Mouse (Mus musculus) liver, embryonic 14.5 days (tissue): ENCODE data around the gene Selenos. TPM values are rescaled to one million over a fixed set of nuclear protein-coding genes. Genes with fewer than 3 reads are reported as not detected.
A peak's percentile ranks its signal among the peaks of the same experiment; 100 is the strongest.

Experiments
- ATAC-seq: fragments of 200-750 bp; cut with Nextera tagmentation; 2 replicates; pipeline ENCODE4 v1.8.0; 2017; ENCODE audit warnings: moderate number of reproducible peaks, mild to moderate bottlenecking, moderate library complexity; ENCODE audit not compliant: insufficient read depth
- DNase-seq, 3 experiments: peaks; one replicate each; pipeline ENCODE4 v3.0.0-alpha.2; 2012 to 2013; ENCODE audit warnings: low read depth in 3 of 3, low spot score in 3 of 3
- H3K27ac ChIP-seq: fragments of 300-500 bp; sonication (generic); 2 replicates; pipeline ENCODE4 v1.5.1; 2014; ENCODE audit warnings: moderate library complexity, mild to moderate bottlenecking, control low read depth, inconsistent platforms
- H3K27me3 ChIP-seq: fragments of 300-500 bp; sonication (generic); 2 replicates; pipeline ENCODE4 v1.6.1; 2014; ENCODE audit warnings: mild to moderate bottlenecking, low read length, moderate library complexity; ENCODE audit not compliant: control insufficient read depth, insufficient read depth
- H3K36me3 ChIP-seq: fragments of 300-500 bp; sonication (generic); replicated peaks from 2 replicates; pipeline ENCODE4 v1.6.1; 2014; ENCODE audit warnings: low read depth; ENCODE audit not compliant: control insufficient read depth, insufficient read depth
- H3K4me1 ChIP-seq, 2 experiments: fragments of 200-500 bp in 1 of 2; fragments of 300-500 bp in 1 of 2; sonication (generic) in 1 of 2; replicated peaks; 2 replicates each; pipeline ENCODE4 v1.6.1; 2012 to 2014; ENCODE audit warnings: antibody characterized with exemption in 1 of 2, inconsistent platforms in 1 of 2, low read length in 1 of 2; ENCODE audit not compliant: control insufficient read depth in 2 of 2, insufficient read depth in 2 of 2
- H3K4me2 ChIP-seq: fragments of 300-500 bp; sonication (generic); 2 replicates; pipeline ENCODE4 v1.6.1; 2014; ENCODE audit warnings: low read depth, mild to moderate bottlenecking, control low read depth, moderate library complexity
- H3K4me3 ChIP-seq, 2 experiments: fragments of 200-500 bp in 1 of 2; fragments of 300-500 bp in 1 of 2; sonication (generic) in 1 of 2; 2 replicates each; pipeline ENCODE4 v1.5.1; 2012 to 2014; ENCODE audit warnings: low read depth in 2 of 2, low read length in 2 of 2, mild to moderate bottlenecking in 2 of 2, control low read depth in 1 of 2, inconsistent platforms in 1 of 2, moderate library complexity in 1 of 2; ENCODE audit not compliant: insufficient read depth in 1 of 2
- H3K9ac ChIP-seq: fragments of 300-500 bp; sonication (generic); replicated peaks from 2 replicates; pipeline ENCODE4 v1.6.1; 2014; ENCODE audit warnings: mild to moderate bottlenecking, control low read depth, moderate library complexity
- H3K9me3 ChIP-seq: fragments of 300-500 bp; sonication (generic); 2 replicates; pipeline ENCODE4 v1.6.1; 2016; ENCODE audit warnings: low read length, mixed read lengths; ENCODE audit not compliant: control insufficient read depth
- CTCF ChIP-seq: IDR thresholded peaks from 2 replicates; pipeline ENCODE4 v1.5.1; 2016; ENCODE audit warnings: antibody characterized with exemption, low read depth, control low read depth
- EP300 ChIP-seq: IDR thresholded peaks from 2 replicates; pipeline ENCODE4 v1.6.1; 2016; ENCODE audit warnings: antibody characterized with exemption, low read depth
- WGBS: fragments of 180-500 bp; shearing (Covaris S2); extraction: QIAGEN DNeasy Blood & Tissue Kit; methylation state at CpG from one replicate; pipeline ENCODE4 v1.1.7; 2014; ENCODE audit not compliant: insufficient replicate concordance; 5-methylcytosine and 5-hydroxymethylcytosine counted together
- polyA plus RNA-seq, 2 experiments: library from polyadenylated mRNA; depleted of rRNA in 1 of 2; stranded (reverse) in 1 of 2; unstranded in 1 of 2; fragments of >200 nt; fragmentation: Nextera tagmentation in 1 of 2; extraction: Ambion mirVana in 1 of 2; gene quantifications; 2 replicates each; pipeline versions ENCODE4 v1.2.1 to v1.2.3; 2012 to 2014

Selenos gene
- polyA plus RNA-seq, 2 experiments, result 39.8 to 62.7 TPM

DNA sequence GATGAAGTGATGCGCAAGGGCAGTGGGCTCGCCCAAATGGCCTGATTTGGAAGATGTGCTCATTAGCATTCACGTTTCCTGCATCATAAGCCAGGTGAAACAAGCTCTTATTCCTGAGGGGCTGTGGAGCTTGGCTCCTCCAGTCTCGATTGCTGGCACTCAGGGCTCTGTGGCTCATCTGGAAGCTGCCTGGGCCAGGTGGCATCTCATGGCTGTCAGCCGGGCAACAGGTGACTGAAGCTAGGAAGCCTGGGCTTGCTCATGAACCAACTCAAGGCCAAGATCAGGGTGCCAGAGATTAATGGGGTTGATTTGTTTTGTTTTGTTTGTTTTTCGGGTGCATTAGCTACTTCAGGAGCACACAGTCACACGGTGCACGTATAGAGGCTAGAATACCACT is 13.2 kb downstream of the Selenos start:
- Histone ChIP-seq H3K9me3 (no peaks in the 10 kb centered on the region), H3K4me1 (no peaks in the 10 kb centered on the region), H3K9ac (no peak overlapping the region), H3K4me2 (no peak overlapping the region), H3K36me3 (peaks cover 15% of the 10 kb centered on the region), H3K4me3 (no peak overlapping the region), H3K27me3 (no peaks in the 10 kb centered on the region), H3K27ac (no peak overlapping the region)
- TF ChIP-seq CTCF (no peak), EP300 (no peak)
- DNase-seq (no peak), ATAC-seq (no peak)
- 71% methylated on average over 8 of the region's 8 CpGs for WGBS

- DNase-seq (no peak), ATAC-seq (no peak)
- Histone ChIP-seq H3K4me2 (no peak overlapping the region), H3K4me1 (no peaks in the 10 kb centered on the region), H3K27ac (no peak overlapping the region), H3K27me3 (no peaks in the 10 kb centered on the region), H3K4me3 (no peak overlapping the region), H3K9ac (no peak overlapping the region), H3K36me3 (peaks cover 3% of the 10 kb centered on the region), H3K9me3 (no peaks in the 10 kb centered on the region)
- 63% methylated on average over 5 of the region's 5 CpGs for whole genome bisulfite sequencing
- no peak for TF ChIP-seq EP300
- TF ChIP-seq CTCF, result no peak
Observed at GRCm38 (mm10) chr7:66094141-66094540, 14.7 kb downstream of the Selenos start.

DNA sequence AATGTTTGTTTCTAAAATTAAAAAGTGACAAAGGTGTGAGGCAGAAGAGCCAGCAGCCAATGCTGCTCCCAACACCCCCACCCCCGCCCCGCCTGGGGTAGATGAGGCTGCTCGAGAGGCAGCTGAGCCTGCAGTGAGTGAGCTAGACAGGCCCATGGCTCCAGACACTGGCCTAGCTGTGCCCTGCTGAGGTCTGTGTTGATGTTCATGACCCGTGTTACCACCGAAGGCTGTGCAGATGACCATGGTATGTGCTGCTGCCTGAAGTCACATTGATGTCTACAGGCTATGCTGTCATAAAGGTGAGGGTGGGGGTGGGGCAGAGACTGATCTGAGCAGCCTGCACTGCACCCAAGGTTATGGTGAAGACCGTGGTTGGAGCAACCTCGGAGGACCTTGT is 19.4 kb downstream of the Selenos start:
- Histone ChIP-seq H3K9ac (no peak overlapping the region), H3K4me2 (no peak overlapping the region), H3K4me1 (no peaks in the 10 kb centered on the region), H3K4me3 (no peak overlapping the region), H3K9me3 (no peaks in the 10 kb centered on the region), H3K27me3 (no peaks in the 10 kb centered on the region; the same call in 1 of the 2 replicates), H3K27ac (no peak overlapping the region), H3K36me3 (no peaks in the 10 kb centered on the region)
- WGBS, result 58% methylated on average over 7 of the region's 7 CpGs
- DNase-seq, result no peak
- no peak for ATAC-seq
- TF ChIP-seq EP300 (no peak), CTCF (no peak)

- no peak for ATAC-seq
- H3K4me1 ChIP-seq, result no peaks in the 10 kb centered on the region; a peak in 1 of 4 replicates
Observed at GRCm38 (mm10) chr7:66101866-66102265, 22.4 kb downstream of the Selenos start.

DNA sequence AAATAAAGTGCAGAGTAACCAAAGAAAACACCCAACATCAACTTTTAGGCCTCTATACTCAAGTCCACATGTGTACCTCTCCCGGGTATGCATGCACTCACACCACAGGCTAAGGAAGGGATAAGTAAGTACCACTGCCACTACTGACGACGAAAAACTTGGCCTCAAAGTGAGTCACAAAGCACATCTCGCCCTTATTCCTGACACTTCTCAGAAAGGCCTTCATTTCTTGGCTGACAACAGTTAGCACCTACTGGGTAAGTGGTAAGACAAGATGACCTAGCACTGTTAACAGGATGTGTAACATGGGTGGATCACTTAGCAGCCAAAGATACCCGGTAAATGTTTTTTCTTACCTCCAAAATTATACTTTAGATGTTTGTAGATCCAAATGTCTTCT is 25.1 kb downstream of the Selenos start:
- Histone ChIP-seq H3K9me3 (no peaks in the 10 kb centered on the region), H3K4me1 (peaks cover 2% of the 10 kb centered on the region in 2 experiments; a peak in 2 of 4 replicates), H3K4me2 (no peak overlapping the region), H3K27ac (no peak overlapping the region), H3K36me3 (no peaks in the 10 kb centered on the region), H3K27me3 (no peaks in the 10 kb centered on the region; the same call in none of the 2 replicates), H3K4me3 (no peak overlapping the region), H3K9ac (no peak overlapping the region)
- TF ChIP-seq EP300 (no peak), CTCF (no peak)
- 71% methylated on average over 5 of the region's 5 CpGs for WGBS
- ATAC-seq, result no peak
- no peak for DNase-seq

More at GRCm38 (mm10) chr7:66101866-66102265, 22.4 kb downstream of the Selenos start:
- DNase-seq, result peak in 1 of 3 experiments; percentile 44
- Histone ChIP-seq H3K4me2 (no peak overlapping the region), H3K4me3 (no peak overlapping the region), H3K36me3 (no peaks in the 10 kb centered on the region), H3K27me3 (no peaks in the 10 kb centered on the region; the same call in 1 of the 2 replicates), H3K9me3 (no peaks in the 10 kb centered on the region), H3K27ac (no peak overlapping the region), H3K9ac (no peak overlapping the region)
- WGBS, result 7% methylated on average over 4 of the region's 4 CpGs
- TF ChIP-seq CTCF (peak; percentile 67), EP300 (no peak)
